Mouse (Mus musculus) T-helper 1 cell (primary cell): Measurements from ENCODE around the gene Parva.

ENCODE experiments used
- in situ Hi-C: fragments of 300-600 bp; cut with MboI, MseI; formaldehyde crosslinking; loops from one replicate; pipeline ENCODE4 v1.15.1; 2025; ENCODE audit warnings: high pct_unique_total_duplicates

Parva gene

DNA sequence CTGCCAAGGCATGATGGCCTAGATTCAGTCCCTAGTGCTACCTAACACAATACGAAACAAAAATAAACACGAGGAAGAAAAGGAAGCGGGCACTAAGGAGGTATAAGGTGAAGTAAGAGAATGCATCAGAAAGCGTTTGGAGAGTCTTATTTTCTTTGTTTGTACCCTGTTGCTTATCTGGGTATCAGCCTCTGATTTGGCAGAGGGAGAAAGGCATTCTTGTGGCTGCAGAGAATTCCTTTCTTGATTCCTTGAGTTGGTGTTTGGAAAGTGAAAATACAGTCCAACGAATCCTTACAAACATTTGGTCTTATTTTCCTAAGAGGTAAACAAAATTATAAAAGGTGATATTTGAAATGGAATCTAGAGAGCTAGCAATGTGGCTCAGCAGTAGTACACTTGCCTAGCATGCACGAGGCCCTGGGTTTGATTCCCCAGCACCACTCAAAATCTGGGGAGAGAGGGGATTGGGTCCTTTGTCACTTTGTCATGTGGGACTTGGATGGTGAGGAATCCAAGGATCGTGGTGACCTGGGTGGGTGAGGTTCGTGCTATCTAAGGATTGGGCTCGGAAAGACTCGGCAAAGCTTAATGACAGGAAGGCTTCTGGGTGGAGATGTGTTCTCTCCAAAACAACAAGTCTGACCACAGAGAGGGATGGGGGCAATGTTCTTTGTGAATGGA lies 44.9 kb downstream of the Parva start:
- in situ Hi-C loops: no loop called here

DNA sequence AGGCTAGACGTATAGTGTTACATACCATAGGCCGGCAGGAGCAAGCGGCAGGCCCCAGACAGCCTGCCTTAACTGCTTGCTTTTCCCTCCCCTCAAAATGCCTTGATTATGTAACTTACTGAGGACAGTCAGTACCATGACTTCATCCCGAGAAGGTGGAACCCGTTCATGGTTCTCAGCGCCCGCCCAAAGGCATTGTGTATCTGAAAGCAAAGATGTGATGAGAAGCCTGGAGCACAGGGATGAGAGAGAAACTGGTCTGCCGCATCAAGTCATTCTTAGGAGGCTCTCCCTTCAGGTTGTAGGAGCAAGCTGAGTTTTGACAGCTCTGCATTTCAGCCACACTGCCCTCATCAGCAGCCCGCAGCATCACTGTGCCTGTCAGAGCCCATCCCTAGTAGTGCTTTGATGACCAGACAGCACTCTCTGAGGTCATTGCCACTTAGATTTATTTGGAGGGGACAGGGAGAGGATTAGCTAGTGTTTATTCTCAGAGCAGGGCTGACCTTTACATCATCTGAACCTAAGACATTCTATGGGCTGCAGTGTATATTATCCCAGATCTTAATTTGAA lies 45.5 kb downstream of the Parva start:
- in situ Hi-C loops: no loop called here

DNA sequence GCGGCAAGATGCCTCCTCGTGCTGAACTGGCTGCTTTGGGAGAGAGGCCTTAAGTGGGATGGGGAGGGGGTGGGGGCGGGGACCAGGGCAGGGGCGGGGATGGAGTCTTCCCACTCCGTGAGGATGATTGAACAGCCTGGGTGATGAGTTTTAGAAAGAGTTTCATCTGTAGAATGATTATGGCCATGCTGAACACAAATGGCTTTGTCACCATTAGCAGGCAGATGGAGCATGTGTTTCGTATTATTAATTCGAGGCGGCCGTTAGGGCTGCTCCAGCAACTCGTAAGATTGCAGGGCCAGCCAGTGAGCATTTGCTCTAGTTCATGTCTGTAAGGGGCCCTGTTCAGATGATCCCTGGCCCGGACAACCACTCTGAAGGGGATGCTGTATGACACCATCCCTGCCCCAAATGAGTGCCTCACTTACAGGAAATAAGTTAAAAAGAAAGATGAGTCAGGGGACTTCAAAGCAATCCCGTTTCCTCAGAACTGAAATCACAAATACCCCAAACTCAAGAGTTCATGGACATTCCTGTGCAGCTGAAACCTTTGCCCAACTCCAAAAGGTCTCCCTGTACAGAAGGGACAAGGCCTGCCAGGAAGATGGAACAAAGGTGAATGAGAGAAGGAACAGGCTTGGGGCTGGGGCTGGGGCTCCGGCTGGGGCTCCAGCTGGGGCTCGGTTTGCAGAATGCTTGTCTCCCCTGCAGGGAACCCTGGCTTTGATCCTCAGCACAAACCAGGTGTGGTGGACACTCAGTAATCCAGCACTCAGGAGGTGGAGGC lies 46.5 kb downstream of the Parva start:
- in situ Hi-C loops: no loop called here

DNA sequence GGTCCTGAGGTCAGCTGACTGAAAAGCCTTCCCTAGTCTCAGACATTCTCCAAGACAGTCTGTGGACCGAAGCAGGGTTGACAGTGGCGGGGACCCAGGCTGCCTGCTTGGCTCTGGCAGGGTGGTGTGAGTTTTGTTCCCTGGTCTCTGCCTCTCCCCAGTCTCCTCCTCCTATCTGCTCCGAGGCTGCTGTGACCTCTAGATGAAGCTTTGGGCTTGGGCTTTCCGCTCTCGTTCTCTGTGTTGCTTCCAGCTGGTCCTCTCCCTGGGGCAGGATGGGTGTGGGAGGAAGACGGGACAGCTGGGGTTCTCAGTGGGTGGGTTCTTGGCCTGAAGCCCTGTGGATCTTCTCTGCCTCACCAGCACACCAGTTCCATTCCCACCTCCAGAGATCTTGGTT lies 51.8 kb downstream of the Parva start:
- in situ Hi-C loops: no loop called here

DNA sequence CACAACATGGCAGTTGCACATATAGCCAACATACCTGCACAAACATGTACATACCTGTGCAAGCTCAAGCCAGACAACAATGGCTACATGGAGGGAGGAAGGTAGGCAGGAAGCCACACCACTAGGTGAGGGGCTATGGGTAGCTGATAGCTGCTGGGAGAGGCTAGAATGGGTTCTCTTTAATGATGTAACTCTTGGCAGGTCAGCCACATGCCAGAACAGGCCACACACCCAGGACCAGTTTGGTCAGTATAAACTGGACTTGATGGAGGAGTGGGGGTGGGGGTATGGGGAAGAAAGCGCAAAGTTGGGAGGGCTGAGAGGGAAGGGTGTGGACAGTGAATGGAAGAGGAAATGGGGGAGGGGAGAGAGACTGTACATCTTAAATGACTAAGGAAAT lies 53.7 kb downstream of the Parva start:
- in situ Hi-C loops: no loop called here

DNA sequence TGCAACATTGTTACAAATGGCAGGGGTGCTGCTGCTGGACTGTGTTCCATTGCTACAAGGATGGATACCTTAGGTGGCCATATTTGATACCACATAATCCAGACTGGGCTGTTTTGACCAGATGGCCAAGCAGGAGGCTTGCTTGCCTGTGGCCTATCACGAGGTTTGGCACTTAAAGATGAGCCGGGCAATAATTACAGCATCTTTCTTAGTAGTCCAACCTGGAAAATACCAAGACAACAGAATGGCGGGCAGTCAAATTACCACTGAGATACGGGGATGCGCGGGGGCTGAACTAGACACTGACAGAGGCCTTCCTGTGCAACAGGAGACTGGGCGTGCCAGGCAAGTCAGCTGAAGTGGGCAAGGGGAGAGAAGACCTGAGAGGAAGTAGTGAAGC lies 55.3 kb downstream of the Parva start:
- in situ Hi-C loops: no loop called here

DNA sequence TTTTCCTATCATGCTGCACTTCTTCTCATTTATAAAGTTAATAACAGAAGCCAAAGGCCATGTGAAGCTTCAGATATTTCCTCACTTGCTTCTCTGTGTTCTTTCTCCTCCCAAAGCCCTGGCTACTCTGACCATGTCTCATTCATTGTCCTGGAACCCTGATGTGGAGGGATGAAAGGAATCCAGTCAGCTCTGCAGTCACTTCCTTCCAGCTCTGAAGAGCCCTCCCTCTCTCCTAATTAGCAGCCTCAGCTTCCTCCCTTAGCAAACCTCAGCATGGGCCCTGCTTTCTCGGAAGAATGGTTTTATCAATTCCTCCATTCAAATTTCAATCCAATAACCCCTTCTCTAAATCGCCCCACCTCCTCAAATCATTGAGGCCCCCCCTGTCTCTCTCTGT lies 56.1 kb downstream of the Parva start:
- in situ Hi-C loops: no loop called here

DNA sequence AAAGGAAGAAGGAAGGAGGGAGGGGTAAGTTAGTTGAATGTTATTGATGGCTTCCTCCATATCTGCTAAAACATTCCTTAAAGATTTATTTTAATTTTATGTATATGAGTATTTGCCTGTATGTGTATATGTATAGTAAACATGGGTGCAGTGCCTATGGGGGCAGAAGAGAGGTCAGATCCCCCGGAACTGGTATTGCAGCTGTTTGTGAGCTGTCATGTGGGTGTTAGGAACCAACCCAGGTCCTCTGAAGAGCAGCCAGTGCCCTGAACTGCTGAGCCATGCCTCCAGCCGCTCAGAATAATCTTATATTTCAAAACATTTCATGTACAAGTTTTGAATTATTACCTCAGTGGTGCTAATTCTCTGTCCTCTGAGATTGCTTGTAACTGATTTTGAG lies 63.5 kb downstream of the Parva start:
- in situ Hi-C loops: no loop called here

DNA sequence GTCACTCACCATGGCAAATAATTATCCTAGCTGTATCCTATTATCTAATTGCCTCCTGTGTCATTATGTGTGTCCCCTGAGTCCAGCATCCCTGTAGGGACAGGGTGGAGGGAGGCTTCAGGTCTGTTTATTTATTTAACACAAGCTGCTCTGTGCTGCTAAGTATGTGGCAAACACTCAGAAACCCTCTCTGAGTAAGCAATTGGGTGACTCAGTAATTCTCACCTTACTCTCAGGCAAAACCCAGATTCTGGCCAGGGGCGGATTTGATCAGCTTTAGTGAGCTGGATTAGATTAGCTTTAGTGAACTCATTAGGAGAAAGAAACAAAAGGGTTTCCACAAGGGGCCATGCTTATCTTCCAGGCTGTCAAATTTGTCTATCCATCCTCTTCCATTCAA lies 64.4 kb downstream of the Parva start:
- in situ Hi-C loops: no loop called here

DNA sequence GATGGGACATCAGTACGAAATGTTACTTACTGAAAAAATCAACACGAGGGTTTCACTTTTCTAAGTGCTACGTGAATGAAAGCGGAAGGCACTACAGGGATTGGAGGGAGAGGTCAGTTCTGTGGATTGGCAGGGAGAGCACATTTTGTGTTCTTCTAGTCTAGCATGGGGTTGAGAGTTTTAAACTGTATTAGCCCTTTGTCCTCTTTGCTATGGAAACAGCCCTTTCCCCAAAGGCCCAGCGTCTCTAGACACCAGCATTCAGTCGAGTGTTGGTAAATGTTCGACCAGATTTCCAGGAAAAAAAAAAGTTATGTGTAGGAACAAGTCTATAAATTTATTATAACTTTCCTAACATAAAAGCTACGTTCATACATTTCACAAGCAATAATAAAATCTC lies 68.6 kb downstream of the Parva start:
- in situ Hi-C loops: no loop called here

DNA sequence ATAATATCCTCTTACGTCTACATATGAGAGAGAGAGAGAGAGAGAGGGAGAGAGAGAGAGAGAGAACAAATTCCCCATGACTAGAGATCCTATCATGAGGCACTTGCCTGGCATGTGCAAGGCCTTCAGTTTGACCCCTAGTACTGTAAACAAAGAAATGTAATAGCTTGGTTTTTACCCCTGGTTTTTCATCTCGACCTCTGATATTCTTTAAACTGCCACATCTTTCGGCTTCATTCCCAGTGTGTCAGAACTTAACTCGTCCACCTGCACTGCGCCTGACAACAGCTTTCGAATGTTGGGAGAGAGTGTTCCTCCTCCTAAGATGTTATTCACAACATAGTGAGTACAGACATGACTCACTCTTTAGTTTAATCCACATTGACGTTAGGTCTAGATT lies 69.6 kb downstream of the Parva start:
- in situ Hi-C loops: no loop called here

DNA sequence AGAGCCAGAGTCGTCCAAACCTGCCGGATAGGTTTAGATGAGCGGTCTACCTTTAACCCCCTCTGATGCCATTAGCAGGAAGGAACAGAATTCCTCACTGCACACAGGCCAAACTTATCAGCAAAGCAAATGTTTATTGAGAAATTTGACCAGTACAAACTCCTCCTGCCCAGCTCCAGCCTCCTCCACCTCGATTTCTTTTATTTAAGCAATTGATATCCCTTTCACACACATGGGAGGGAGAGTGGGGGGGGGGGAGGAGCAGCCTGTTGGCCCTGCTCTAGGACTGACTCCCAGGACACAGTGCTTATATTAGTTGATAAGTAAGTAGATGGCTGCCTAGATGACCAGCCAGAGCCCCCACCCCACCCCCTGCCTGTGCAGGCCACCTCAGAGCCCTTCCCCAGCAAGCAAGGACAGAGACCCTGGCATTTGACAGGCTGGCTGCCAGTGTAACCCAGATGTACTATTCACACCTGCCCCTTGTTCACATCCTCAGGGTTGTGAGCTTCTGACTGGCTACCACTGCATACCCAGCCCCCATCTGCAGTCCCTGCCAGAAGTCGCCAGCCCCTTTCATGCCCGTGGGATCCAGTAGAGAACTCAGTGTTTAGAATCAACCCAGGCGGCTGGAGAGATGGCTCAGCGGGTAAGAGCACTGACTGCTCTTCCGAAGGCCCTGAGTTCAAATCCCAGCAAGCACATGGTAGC lies 71.4 kb downstream of the Parva start:
- in situ Hi-C loops: no loop called here

DNA sequence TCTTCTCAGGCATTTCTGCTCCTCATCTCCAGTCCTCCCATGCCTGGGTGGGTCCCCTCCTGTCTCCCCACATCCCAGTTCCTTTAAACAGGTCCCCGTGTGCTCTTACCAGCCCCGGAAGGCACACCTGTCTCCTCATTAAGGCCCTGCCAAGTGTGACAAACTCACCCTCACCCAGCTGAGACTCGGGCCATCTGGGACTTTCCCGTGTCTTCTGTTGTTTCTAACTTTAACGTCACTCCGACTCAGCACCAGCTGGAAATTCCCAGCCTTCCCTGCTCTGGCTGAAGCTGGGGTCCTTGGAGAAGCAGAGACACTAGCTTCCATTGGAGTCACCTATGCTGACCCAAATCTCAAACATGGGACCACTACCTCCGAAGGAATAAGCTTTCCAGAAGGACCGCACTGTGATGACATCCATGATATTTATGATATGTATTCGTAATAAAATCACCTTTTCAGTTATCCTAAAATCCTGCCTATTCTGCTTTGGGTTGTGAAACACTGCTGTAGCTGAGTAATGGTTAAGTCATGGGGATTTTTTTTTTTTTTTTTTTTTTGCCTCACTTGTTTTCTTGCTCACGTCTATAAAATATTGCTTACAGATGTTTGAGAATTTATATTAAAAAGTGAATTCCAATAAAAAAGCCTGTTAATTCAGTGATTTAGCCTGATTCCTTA lies 72.3 kb downstream of the Parva start:
- in situ Hi-C loops: no loop called here

DNA sequence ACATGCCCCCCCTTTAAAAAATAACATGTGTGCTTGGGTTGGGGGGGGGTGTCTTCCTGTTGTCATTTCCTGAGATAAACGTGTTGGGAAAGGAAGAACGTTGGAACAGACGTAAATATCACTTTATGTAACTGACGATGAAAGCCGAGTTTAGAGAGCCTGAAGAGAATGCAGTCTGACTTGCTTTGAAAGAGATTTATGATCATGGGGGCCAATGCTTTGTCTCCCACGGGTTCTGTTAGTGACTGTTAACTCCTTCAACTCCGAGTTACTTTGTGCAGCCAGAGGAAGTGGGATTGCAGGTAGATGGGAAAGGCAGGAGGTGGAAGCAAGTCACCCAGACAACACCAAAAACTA lies 72.8 kb downstream of the Parva start:
- in situ Hi-C loops: no loop called here

DNA sequence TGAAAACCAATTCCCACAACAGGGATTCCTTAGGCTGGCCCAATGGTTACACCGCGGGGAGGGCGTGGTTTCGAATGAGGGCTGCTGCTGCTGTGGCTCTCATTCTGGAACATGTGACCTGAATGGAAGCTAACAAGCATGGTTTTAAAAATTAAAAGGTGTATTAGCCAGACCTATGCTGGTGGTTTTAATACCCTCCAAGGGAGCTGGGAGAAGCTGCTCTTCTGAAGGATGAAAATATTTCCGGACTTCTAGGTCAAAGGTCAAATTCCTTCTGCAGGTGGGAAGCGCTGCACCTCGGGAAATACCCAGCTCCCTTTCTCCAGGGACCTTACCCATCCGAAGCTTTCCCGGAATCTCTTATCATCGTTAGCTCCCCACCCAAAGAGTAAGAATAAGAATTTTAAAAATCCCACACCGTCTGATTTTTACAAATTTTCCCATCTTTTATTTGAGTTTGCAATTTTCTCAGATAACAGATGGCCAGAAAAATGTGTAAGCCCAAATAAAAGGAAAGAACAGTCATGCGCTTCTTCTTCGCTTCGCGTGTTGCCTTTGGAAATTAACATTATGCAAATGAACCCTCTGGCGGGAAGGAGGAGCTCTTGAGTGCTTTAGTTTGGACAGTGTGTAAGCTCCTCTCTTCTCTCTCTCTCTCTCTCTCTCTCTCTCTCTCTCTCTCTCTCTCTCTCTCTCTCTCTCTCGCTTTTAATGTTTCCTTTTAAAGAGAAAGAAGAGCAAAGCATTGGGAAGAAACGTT lies 74.9 kb downstream of the Parva start:
- in situ Hi-C loops: no loop called here

DNA sequence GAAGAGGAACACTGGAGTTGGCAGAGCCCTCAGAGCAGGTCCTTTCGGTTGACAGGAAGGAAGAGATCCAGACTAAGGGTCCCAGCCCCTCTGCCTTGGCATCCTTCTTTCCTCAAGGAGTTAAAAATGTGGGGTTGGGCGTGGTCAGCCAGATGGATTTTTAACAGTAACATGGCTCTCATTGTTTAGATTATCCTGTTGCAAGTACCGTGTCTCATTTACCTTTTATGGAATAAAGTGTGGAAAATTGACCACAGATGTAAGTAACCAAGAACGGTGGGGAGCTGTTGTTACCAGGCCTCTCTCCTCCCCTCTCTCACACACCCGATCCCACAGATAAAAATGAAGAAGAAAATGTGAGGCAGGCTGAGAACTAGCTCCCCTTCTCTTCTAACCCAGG lies 75.5 kb downstream of the Parva start:
- in situ Hi-C loops: no loop called here

DNA sequence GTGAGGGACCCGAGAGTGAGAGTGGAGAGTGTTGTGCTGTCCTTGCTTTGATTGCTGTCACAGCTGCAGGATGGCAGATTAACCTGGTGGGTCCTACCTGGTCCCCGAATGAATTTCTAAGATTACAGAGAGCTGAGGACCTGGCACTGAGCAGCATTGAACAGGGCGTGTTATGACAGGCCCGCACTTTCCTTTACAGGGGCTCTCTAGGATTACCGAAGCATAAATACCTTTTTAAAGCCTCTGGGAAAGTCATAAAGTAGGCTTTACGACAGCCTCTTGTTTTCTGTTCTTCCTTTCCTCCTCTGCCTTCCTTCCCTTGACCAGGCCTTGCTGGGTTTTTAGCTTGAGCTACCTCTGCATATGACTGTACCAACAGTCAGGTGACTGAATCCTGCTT lies 76.1 kb downstream of the Parva start:
- in situ Hi-C loops: no loop called here

DNA sequence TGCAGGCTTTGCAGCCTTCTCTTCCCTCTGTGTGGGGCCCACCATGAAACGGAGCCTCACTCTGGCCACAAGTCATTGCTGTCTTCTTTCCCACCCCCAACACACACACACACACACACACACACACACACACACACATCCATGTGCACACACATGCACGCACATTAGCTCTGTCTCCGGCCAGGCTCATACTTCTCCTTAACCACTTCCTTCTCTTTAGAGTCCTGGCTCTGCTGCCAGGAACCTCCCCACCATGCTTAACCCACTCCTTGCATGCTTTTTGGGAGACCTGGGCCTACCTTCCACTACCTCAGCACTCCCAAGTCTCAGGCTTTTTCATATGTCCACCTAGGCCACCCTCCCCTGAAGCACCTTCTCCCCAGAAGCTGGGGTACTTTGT lies 76.6 kb downstream of the Parva start:
- in situ Hi-C loops: no loop called here

DNA sequence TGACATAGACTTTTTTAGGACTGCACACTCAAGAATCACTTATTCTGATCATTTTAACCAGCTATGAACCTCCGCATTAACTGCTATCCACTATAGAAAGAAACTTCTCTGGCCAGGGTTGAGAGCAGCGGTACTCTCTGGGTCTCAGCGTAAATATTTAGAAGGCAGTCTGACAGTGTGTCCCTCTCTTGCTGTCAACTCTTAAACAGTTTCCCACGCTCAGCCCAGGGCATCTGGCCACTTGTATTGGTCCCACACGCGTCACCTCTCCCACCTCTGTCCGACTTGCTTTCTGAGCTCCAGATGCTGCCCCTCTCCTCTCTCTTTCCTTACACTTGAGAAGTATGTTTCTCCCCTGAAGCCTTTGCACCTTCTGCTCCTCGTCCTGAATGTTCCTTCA lies 81.8 kb downstream of the Parva start:
- in situ Hi-C loops: no loop called here

DNA sequence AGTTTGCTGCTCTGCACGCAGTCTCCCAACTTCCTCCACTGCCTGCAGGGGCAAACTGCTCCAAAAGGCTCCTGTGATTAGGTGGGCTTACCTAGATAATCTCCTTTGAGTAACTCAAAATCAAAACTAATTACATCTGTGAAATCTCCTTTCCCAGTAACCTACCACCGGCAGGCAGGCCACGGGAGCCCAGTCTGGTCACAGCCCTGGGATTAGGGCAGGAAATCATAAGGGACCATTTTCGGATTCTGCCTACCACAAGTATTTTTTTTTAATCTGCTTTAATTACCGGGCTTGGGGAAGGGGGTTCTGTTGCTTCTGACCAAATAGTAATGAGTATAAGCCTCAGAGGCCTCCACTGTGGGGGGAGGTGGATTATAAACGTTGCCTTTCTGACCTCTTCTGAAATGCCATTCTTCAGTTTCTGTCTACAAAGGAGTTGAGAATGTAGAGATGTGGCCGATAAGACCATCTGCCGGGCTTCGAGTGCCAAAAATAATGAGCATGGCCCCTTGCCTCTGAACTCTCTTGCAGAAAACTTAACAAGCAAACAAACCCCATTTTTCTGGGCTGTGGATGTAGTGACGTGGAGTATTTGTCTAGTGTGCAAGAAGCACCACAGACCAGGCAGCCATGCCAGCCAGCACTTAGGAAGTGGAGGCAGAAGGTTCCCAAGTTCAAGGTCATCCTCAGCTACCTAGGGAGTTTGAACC lies 83.2 kb downstream of the Parva start:
- in situ Hi-C loops: no loop called here

DNA sequence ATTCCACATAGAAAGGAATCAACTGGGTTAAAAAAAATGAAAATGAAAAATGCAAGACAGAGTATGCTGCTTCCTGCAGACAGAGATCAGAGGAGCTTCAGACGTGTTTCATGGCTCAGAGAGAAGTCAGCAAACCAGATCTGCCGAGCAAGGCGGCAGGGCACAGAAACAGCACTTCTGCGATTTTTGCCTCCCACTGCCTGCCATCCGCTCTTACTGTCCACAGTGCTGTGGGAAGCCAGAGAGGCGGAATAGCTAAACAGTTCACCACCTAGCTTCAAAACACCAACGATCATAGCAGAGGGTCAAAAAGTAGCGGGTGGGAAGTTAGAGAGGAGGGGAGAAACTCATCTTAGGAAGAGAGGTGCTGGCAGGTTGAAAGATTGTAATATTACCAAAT lies 84.0 kb downstream of the Parva start:
- in situ Hi-C loops: no loop called here
